Mouse (Mus musculus) megakaryocyte, embryonic 14.5 days (primary cell): ENCODE results near the gene Slc4a1.

Experiments used
- FLI1 ChIP-seq: IDR thresholded peaks from 2 replicates; pipeline ENCODE4 v1.6.1; 2012; ENCODE audit warnings: low read length, inconsistent platforms, mixed read lengths
- GATA1 ChIP-seq: IDR thresholded peaks from 3 replicates; pipeline ENCODE4 v1.6.1; 2012; ENCODE audit warnings: mixed read lengths, low read length, inconsistent platforms, borderline replicate concordance

GRCm38 (mm10) chr11:102346926-102347325 lies 19.1 kb downstream of the Slc4a1 start:
- TF ChIP-seq GATA1 = no peak
- no peak for TF ChIP-seq FLI1
